Mouse (Mus musculus): Measurements from ENCODE around the gene Selenoo.

Selenoo gene

GRCm38 (mm10) chr15:89075478-89076147 lies 13.3 kb upstream of the Selenoo start:
- DNase-seq (ENCODE audit: low read depth, low spot score) = peak; percentile 82

GRCm38 (mm10) chr15:89076156-89076731 lies 12.6 kb upstream of the Selenoo start:
- DNase-seq (ENCODE audit: low read depth, low spot score) = no peak

- DNase-seq (ENCODE audit: low read depth, low spot score) = no peak
Observed at GRCm38 (mm10) chr15:89078208-89078836, 10.6 kb upstream of the Selenoo start.

GRCm38 (mm10) chr15:89083906-89084305 lies 5.0 kb upstream of the Selenoo start:
- DNase-seq (ENCODE audit: low read depth, low spot score) = no peak

GRCm38 (mm10) chr15:89084826-89085225 lies 4.1 kb upstream of the Selenoo start:
- no peak for DNase-seq (ENCODE audit: low read depth, low spot score)

DNA sequence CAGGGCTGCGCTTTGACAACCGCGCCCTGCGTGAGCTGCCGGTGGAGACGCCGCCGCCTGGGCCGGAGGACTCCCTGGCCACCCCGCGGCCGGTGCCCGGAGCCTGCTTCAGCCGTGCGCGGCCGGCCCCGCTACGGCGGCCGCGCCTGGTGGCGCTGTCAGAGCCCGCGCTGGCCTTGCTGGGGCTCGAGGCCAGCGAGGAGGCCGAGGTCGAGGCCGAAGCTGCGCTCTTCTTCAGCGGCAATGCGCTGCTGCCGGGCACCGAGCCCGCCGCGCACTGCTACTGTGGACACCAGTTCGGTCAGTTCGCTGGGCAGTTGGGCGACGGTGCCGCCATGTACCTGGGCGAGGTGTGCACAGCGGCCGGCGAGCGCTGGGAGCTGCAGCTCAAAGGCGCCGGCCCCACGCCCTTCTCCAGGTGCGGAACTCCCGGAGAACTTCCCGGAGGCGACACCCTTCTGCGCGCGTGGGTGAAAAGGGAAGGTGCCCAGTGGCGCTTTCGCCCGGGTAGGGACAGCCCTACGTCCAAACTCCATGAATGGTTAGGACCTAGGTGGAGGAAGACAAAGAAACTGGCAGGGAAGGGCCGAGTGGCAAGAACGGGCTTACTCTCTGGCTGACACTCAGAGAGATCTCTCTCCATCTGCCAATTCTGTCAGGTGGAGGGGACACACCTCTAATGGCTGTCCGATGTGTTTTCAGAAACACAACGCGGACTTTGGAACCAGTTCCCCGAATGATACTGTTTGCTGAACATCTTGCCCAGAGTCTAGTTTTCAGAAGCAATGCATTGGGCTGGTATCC lies 566 bp downstream of the Selenoo start:
- DNase-seq (ENCODE audit: low read depth, low spot score) = no peak

- no peak for DNase-seq (ENCODE audit: low read depth, low spot score)
Observed at GRCm38 (mm10) chr15:89090662-89091061, 1.8 kb downstream of the Selenoo start.

DNA sequence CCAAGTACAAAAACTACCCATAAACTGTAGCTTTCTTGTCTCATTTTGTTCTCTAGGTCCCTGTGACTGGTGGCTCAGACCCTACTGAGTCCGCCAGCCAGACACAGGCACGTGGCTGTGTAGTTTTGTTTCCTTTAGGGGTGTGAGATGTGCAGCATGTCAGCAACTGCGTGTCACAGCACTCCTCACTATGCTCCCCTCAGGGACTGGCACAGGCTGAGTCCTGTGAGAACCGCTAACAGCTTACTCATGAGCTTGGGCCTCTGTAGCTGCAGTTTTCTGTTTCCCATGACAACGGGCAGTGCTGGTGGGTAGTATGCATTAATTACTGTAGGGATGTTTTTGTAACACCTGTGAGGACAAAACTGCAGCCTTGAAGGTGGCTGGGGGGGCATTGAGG lies 3.3 kb downstream of the Selenoo start:
- no peak for DNase-seq (ENCODE audit: low read depth, low spot score)

DNA sequence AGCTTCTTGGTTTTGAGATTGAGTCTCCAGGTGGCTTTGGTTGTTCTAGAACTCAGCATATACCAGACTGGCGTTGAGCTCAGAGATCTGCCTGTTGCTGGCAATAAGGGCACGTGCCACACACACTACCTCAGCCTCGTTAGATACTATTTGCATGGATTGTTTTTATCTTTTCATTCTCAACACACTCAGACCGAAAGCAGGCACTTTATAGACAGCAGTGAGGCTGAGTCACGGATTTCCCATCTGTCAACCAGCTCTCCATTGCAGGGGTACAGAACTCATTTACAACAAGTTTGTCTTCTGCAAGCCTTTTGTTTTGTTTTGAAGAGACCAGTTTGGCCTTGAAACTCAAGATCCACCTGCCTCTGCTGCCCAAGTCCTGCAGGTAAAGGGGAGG lies 8.6 kb downstream of the Selenoo start:
- no peak for DNase-seq (ENCODE audit: low read depth, low spot score)

DNA sequence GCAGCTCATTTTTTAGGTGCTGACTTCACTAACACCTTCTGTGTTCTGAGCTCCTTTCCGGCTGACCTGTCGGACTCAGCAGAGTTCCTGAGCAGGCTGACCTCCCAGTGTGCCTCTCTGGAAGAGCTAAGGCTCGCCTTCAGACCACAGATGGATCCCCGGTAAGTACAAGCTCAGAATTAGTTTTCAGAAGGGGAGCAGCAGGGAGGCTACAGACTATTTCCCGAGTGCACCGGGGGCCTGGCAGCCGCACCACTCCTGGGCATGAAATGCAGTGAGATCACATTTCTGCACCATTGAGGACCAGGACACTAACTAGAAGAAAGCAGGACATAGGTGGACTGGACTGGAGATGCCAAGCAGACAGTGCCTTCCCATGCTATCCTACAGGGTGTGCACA lies 9.7 kb downstream of the Selenoo start:
- DNase-seq (ENCODE audit: low read depth, low spot score) = no peak

DNA sequence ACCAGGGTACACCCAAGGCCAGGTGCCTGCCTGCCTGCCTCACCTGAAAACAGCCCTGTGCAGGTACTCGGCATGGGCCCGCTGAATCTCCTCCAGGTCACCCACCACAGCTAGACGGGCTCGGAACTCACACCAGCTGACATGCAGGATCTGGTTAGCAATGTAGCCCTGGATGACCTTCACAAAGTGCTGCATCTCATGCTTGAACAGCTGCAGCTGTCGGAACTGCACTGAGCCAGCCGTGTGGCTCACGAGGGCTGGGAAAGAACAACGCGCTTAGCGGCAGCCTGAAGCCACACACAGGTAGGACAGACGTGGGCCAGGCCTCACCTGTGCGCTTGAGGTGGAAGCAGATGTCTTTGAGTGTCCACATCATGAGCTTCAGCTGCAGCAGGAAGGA lies 11.9 kb downstream of the Selenoo start:
- no peak for DNase-seq (ENCODE audit: low read depth, low spot score)

DNA sequence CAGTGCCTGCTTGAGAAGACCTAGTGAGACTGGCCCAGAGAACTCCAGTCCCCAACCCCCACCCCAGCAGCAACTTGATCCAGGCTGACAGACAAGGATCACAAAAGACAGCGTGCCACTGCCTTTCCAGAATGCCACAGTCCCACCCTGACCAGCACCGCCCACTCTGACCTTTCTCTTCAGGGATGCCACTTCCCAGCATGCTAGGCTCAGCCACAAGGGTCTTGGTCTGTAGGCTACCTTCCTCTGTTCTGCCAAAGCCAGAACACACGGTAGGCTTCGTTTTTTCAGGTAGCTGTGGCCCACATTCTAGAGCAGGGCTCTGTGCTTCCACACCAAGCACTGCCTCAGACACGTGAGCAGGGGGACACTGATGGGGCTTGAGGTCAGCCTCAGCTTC lies 13.8 kb downstream of the Selenoo start:
- no peak for DNase-seq (ENCODE audit: low read depth, low spot score)

- DNase-seq (ENCODE audit: low read depth, low spot score) = no peak
Observed at GRCm38 (mm10) chr15:89103921-89104320, 15.0 kb downstream of the Selenoo start.

DNA sequence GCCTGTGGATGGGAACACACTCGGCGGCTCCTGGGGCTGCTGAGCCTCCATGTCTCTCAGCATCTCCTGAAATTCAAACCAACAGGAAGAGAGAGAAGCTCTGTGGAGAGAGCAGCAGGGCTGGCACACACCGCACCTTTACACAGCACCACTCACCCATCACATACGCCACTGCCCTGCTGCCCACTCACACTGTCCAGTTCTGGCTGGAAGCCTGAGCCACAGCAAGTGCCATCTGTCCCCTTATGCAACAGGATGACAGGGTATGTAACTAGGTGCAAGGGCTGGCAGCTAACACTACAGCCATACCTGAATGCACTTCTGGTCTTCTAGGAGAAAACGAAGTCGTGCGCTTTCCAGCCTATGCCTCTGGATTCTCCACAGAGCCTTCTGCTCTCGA lies 15.5 kb downstream of the Selenoo start:
- DNase-seq (ENCODE audit: low read depth, low spot score) = no peak

- no peak for DNase-seq (ENCODE audit: low read depth, low spot score)
Observed at GRCm38 (mm10) chr15:89106073-89106472, 17.2 kb downstream of the Selenoo start.

- no peak for DNase-seq (ENCODE audit: low read depth, low spot score)
Observed at GRCm38 (mm10) chr15:89106976-89107375, 18.1 kb downstream of the Selenoo start.

DNA sequence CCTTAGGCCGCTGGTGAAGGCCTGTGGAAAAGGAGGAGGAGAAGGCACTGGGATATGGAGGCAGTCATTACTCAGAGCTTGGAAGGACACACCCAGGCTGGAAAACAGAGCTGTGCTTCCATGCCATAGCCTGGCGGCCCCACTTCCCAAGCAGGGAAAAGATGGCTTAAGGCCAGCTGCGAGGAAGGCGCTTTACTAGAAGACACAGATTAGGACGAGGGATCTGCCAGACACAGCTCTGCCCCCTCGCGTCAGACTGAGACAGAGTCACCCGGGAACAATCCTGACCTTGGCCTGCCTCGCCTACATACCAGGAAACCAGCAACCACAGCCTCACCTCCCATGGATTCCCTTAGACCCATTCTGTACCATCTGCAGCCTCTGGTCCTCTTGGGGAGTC lies 21.3 kb downstream of the Selenoo start:
- DNase-seq (ENCODE audit: low read depth, low spot score) = no peak

DNA sequence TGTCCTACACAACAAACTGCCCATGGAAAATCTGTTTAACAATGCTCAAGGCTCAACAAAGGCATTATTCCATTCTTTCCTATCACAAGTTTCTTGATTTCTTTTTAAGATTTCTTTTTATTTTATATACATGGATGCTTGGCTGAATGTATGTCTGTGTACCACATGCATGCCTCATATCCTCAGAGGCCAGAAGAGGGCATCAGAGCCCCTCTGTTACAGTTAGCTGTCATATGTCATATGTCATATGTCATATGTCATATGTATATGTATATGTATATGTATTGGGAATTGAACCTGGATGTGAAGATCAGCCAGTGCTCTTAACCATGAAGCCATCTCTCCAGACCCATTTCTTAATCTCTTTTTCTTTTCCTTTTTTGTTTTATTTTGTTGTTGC lies 29.1 kb downstream of the Selenoo start:
- no peak for DNase-seq (ENCODE audit: low read depth, low spot score)

DNA sequence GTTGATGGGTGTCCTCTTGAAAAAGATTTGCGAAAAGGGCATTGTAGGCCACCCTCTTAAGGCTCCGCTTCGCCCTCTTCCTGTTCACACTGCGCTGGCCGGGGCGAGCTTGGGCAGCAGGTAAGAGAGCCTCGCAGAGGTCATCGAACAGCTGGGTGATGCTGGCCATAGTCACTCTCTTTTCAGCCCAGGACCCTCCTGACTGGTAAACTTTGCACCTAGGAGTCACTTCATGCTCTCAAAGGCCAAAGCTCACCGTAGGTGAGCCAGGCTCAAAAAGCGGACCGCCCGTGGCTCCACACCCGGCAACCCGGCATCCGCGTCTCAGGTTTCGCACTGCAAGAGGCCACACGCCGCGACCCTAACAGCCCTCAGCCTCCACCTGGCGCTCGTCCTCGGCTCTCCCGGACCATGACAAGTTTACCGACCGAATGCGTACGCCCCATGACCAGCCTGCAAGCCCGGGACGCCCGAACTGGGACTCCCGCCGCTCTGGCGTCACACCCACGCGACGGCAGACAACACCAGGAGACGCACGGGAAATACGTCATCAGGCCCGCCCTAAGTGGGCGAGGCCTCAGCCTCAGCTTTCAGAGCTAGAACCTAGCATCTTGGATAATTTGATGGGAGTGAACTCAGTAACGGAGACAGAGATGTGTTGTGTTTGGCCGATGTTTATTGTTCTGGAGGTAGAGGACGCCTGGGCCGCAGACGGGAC lies 33.9 kb downstream of the Selenoo start, which contains the start of gene Tubgcp6:
Gene Tubgcp6 (minus strand): TSS at position 464 of the 718 bp plus-strand sequence.
- peak; percentile 92 for DNase-seq (ENCODE audit: low read depth, low spot score)

DNA sequence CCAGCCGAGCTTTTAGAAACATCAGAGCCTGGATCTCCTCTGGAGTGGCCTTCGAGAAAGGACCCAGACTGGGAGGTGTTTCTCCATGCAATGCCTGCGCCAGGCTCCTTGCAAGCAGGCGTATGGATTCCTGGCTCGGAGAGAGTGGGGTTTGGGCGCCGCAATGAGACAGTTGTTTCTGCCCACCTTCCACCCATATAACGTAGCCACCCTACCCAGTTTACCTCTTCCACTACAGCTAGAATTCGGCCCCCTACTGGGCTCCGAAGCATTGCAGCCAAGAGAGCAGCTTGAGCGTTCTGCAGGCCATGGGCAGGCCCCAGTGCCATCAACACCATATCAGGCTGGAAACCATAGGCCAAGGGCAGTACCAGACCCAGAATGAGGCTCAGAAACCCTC lies 34.7 kb downstream of the Selenoo start:
- DNase-seq (ENCODE audit: low read depth, low spot score) = no peak

- no peak for DNase-seq (ENCODE audit: low read depth, low spot score)
Observed at GRCm38 (mm10) chr15:89124312-89124711, 35.4 kb downstream of the Selenoo start.

DNA sequence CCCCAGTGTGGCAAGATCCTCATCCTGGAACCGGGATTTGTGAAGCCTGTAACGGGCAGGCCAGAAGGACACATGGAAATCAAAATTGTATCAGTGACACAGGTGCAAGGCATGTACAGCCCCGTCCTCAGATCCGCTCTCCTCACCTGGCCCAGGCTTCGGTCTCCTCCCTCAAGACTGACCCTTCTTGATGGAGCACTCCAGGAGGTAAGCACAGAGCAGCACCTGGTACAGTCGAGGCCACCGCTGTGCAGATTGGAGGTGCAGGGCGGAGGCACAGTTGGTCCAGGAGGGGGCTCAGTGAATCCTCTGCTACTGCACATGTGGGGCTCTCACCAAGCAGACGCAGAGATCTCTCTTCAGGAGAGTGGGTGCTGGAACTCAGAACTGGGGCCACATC lies 36.5 kb downstream of the Selenoo start:
- DNase-seq (ENCODE audit: low read depth, low spot score) = no peak
